ENCODE assay signal across 16 mouse cellular contexts in genomic region chr2:127000406-127001324, GRCm38 (mm10). TPM values are rescaled to one million over a fixed set of nuclear protein-coding genes. Genes with fewer than 3 reads are reported as not detected.
DNase-seq lines count a peak whose midpoint lies in the region; ATAC-seq and TF ChIP-seq lines count a peak whose summit lies in the region.
"Had no signal": no experiment of that assay in that cellular context is flagged by ENCODE, and none has a peak within 500 bp of the region (broad histone marks: within the 10 kb centered on the region; RNA-seq: fewer than 3 reads in every experiment).

No protein-coding gene starts in this region.

- DNase-seq in embryonic facial prominence, embryonic 11.5 days (ENCODE audit: low spot score): no peak
- no peak for DNase-seq in embryonic facial prominence, embryonic 10.5 days (ENCODE audit: low spot score)
- no peak for DNase-seq in kidney, postnatal 0 days (ENCODE audit: low spot score)
- no peak for DNase-seq in kidney, postnatal 10 days
- DNase-seq in adrenal gland, postnatal 25 days: peak; percentile 45
- no peak for DNase-seq in cerebellum, postnatal 10 days
- DNase-seq: cerebellum, adult 9-11 months; gastrocnemius, adult 2 months; kidney, adult 2 months; layer of hippocampus, adult 9-11 months; lung, adult 18-20 months had no signal

- H3K9ac ChIP-seq in embryonic facial prominence, embryonic 11.5 days (replicated peaks; ENCODE audit: low read length): no peak overlapping the region
- no peak overlapping the region for H3K9ac ChIP-seq in kidney, postnatal 0 days (ENCODE audit: low read depth, low read length)
- no peak overlapping the region for H3K9ac ChIP-seq in intestine, postnatal 0 days (ENCODE audit: low read depth, low read length)
- H3K9ac ChIP-seq: forebrain, embryonic 15.5 days; neural tube, embryonic 15.5 days had no signal

- no peak for TF ChIP-seq CTCF in kidney, postnatal 0 days (IDR thresholded peaks at IDR 0.05; ENCODE audit: low read depth)
- TF ChIP-seq CTCF in intestine, postnatal 0 days (IDR thresholded peaks at IDR 0.05; ENCODE audit: low read depth): no peak

- no peaks in the 10 kb centered on the region for H3K36me3 ChIP-seq in embryonic facial prominence, embryonic 11.5 days (replicated peaks; ENCODE audit: control insufficient read depth, insufficient read depth, low read depth, low read length)
- no peaks in the 10 kb centered on the region for H3K36me3 ChIP-seq in embryonic facial prominence, embryonic 10.5 days (replicated peaks)
- H3K36me3 ChIP-seq in kidney, postnatal 0 days (ENCODE audit: insufficient read depth, low read length): no peaks in the 10 kb centered on the region
- no peaks in the 10 kb centered on the region for H3K36me3 ChIP-seq in intestine, postnatal 0 days (ENCODE audit: control insufficient read depth, insufficient read depth)
- H3K36me3 ChIP-seq: forebrain, embryonic 15.5 days; hindbrain, embryonic 10.5 days; neural tube, embryonic 15.5 days had no signal

- no peaks in the 10 kb centered on the region for H3K4me1 ChIP-seq in embryonic facial prominence, embryonic 11.5 days (ENCODE audit: control insufficient read depth, insufficient read depth, low read length)
- no peaks in the 10 kb centered on the region for H3K4me1 ChIP-seq in embryonic facial prominence, embryonic 10.5 days
- no peaks in the 10 kb centered on the region for H3K4me1 ChIP-seq in kidney, postnatal 0 days (replicated peaks; ENCODE audit: insufficient read depth, low read length)
- no peaks in the 10 kb centered on the region for H3K4me1 ChIP-seq in intestine, postnatal 0 days (replicated peaks; ENCODE audit: control insufficient read depth, insufficient read depth, low read length)
- H3K4me1 ChIP-seq: forebrain, embryonic 15.5 days; neural tube, embryonic 15.5 days had no signal

- H3K27me3 ChIP-seq in embryonic facial prominence, embryonic 11.5 days (ENCODE audit: control insufficient read depth, insufficient read depth, low read length): no peaks in the 10 kb centered on the region
- no peaks in the 10 kb centered on the region for H3K27me3 ChIP-seq in embryonic facial prominence, embryonic 10.5 days (replicated peaks; ENCODE audit: low read depth, poor library complexity, severe bottlenecking)
- no peaks in the 10 kb centered on the region for H3K27me3 ChIP-seq in kidney, postnatal 0 days (ENCODE audit: insufficient read depth, low read length)
- no peaks in the 10 kb centered on the region for H3K27me3 ChIP-seq in intestine, postnatal 0 days (replicated peaks; ENCODE audit: control insufficient read depth, insufficient read depth, low read length)
- H3K27me3 ChIP-seq: forebrain, embryonic 15.5 days; neural tube, embryonic 15.5 days had no signal

- no peak overlapping the region for H3K4me3 ChIP-seq in embryonic facial prominence, embryonic 11.5 days (ENCODE audit: low read depth, low read length)
- no peak overlapping the region for H3K4me3 ChIP-seq in embryonic facial prominence, embryonic 10.5 days
- no peak overlapping the region for H3K4me3 ChIP-seq in kidney, postnatal 0 days (replicated peaks; ENCODE audit: low read depth, low read length)
- H3K4me3 ChIP-seq in intestine, postnatal 0 days (ENCODE audit: low read depth, low read length): no peak overlapping the region
- H3K4me3 ChIP-seq: forebrain, embryonic 15.5 days; gastrocnemius, adult 2 months; hindbrain, embryonic 10.5 days; neural tube, embryonic 15.5 days had no signal

- H3K9me3 ChIP-seq in embryonic facial prominence, embryonic 11.5 days (replicated peaks; ENCODE audit: control insufficient read depth, low read length): no peaks in the 10 kb centered on the region
- H3K9me3 ChIP-seq in embryonic facial prominence, embryonic 10.5 days: no peaks in the 10 kb centered on the region
- no peaks in the 10 kb centered on the region for H3K9me3 ChIP-seq in kidney, postnatal 0 days (replicated peaks; ENCODE audit: low read length)
- no peaks in the 10 kb centered on the region for H3K9me3 ChIP-seq in intestine, postnatal 0 days (ENCODE audit: control insufficient read depth)
- H3K9me3 ChIP-seq: forebrain, embryonic 15.5 days; hindbrain, embryonic 10.5 days; neural tube, embryonic 15.5 days had no signal

- ATAC-seq in embryonic facial prominence, embryonic 11.5 days (replicated peaks; ENCODE audit: insufficient number of reproducible peaks, low FRiP score, low TSS enrichment, low read depth): 0 out of 2 replicates have a peak, but pooled peaks have one; percentile 29
- ATAC-seq in kidney, postnatal 0 days (replicated peaks; ENCODE audit: low FRiP score, low read depth): peak; percentile 57; the same call in 1 of the 2 replicates
- ATAC-seq in megakaryocyte-erythroid progenitor cell, adult 5-6 weeks (replicated peaks; ENCODE audit: low FRiP score, low TSS enrichment, poor library complexity, severe bottlenecking): 0 out of 2 replicates have a peak, but pooled peaks have one; percentile 27
- no peak for ATAC-seq in intestine, postnatal 0 days
- ATAC-seq: forebrain, embryonic 15.5 days had no signal

- WGBS in embryonic facial prominence, embryonic 11.5 days: 72% methylated on average over 8 of the region's 8 CpGs
- 76% methylated on average over 8 of the region's 8 CpGs for WGBS in embryonic facial prominence, embryonic 10.5 days
- WGBS in kidney, postnatal 0 days: 75% methylated on average over 8 of the region's 8 CpGs
- 81% methylated on average over 7 of the region's 8 CpGs for WGBS in intestine, postnatal 0 days

- H3K27ac ChIP-seq in embryonic facial prominence, embryonic 11.5 days (replicated peaks; ENCODE audit: low read depth, low read length): no peak overlapping the region
- no peak overlapping the region for H3K27ac ChIP-seq in embryonic facial prominence, embryonic 10.5 days (replicated peaks)
- no peak overlapping the region for H3K27ac ChIP-seq in kidney, postnatal 0 days
- no peak overlapping the region for H3K27ac ChIP-seq in intestine, postnatal 0 days (ENCODE audit: low read depth, low read length)
- H3K27ac ChIP-seq: forebrain, embryonic 15.5 days; gastrocnemius, adult 2 months; hindbrain, embryonic 10.5 days; neural tube, embryonic 15.5 days had no signal

- no peak overlapping the region for H3K4me2 ChIP-seq in embryonic facial prominence, embryonic 11.5 days (ENCODE audit: low read depth, low read length)
- no peak overlapping the region for H3K4me2 ChIP-seq in kidney, postnatal 0 days (ENCODE audit: low read length)
- no peak overlapping the region for H3K4me2 ChIP-seq in intestine, postnatal 0 days (replicated peaks; ENCODE audit: low read depth)
- H3K4me2 ChIP-seq: forebrain, embryonic 15.5 days; neural tube, embryonic 15.5 days had no signal

RNA-seq across cellular contexts. Expression of gene Ap4e1, which starts 7.9 kb away (rescaled TPM):
- polyA plus RNA-seq in embryonic facial prominence, embryonic 11.5 days (2014; fragmentation: Nextera tagmentation; extraction: Ambion mirVana): 8.7 and 9.3 TPM in 2 replicates
- 12.4 and 12.9 TPM in 2 replicates for polyA plus RNA-seq in embryonic facial prominence, embryonic 10.5 days (2016; fragmentation: Nextera tagmentation; extraction: Ambion mirVana)
- polyA plus RNA-seq in kidney, postnatal 0 days (2015; fragmentation: Nextera tagmentation; extraction: Ambion mirVana): 4.2 and 4.8 TPM in 2 replicates
- total RNA-seq in adrenal gland, postnatal 25 days (2021): 10.0 and 16.2 TPM in 2 replicates
- total RNA-seq in megakaryocyte-erythroid progenitor cell, adult 5-6 weeks (2014; fragmentation: Nextera tagmentation): 12.5 and 13.5 TPM in 2 replicates
- total RNA-seq in megakaryocyte-erythroid progenitor cell, adult 5-6 weeks (2017): 21.0 and 26.9 TPM in 2 replicates
- 2.3 and 3.2 TPM in 2 replicates for polyA plus RNA-seq in intestine, postnatal 0 days (2015; fragmentation: Nextera tagmentation; extraction: Ambion mirVana)
